Mouse (Mus musculus) monocyte, adult 59 days (primary cell): Measurements from ENCODE around the gene Sparc. TPM values are rescaled to one million over a fixed set of nuclear protein-coding genes. Genes with fewer than 3 reads are reported as not detected.

ENCODE experiments used
- total RNA-seq, 2 experiments: library from RNA; stranded (reverse); gene quantifications; one replicate each; pipeline ENCODE4 v1.2.4; 2023

Sparc gene
- total RNA-seq = 1 to 10 TPM; 3.7 to 4.1 TPM

DNA sequence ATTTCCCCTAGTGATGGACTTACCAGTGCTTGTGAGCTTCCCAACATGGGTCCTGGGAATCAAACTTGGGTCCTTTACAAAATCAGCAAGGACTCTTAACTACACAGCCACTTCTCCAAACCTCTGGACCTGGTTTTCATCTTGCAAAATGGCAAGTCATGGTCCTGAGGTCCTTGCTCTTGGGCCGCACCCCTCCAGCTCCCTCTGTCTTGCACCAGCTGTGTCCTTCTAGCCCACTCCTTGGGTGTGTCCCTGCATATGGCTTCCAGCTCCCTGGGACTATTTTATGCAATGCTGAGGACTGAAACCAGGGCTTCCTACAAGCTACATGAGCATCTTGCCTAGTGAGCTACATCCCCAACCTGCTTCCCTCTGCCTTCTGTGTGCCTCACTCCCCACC, at the start of gene Sparc:
Gene Sparc (minus strand): TSS at position 206 of the 400 bp plus-strand sequence.

DNA sequence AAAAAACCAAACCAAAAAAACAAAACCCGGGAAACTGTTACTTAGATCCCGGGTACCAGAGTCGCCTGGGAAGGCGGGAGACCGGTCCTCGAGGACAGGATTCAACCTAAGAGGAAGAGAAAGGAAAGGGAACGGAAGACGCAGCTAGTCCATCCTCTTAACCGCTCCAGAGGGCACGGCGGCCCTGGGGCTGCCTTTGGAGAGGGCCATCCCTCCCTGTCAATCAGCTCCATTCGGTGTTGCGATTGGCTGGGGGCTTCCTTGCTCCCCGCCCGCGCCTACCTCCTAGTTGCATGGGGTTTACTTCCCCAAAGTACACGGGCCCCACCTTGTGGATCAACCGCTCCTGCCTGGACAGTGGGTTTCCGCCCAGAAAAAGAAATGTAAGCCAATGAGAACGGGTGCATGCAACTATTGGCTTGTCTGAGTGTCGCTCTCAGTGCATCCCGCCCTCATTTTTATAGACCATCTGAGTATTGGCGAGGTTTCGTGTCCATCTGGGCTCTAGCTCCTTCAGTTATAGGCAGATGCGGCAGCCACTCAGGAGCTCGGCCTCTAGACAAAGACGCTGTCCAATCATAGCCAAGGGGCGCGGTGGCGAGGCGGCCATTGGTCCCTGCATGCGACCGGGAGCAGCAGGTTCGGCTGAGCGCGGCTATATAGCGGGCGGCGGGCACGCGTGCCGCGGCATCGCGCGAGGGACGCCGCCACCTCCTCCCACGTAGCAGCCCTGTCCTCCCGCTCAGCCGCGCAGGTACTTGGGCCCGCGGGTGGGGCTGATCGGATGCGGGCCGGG, 46.3 kb upstream of the Sparc start, which contains the start of gene G3bp1:
Gene G3bp1 (plus strand): TSS at position 638 of the 796 bp plus-strand sequence.

DNA sequence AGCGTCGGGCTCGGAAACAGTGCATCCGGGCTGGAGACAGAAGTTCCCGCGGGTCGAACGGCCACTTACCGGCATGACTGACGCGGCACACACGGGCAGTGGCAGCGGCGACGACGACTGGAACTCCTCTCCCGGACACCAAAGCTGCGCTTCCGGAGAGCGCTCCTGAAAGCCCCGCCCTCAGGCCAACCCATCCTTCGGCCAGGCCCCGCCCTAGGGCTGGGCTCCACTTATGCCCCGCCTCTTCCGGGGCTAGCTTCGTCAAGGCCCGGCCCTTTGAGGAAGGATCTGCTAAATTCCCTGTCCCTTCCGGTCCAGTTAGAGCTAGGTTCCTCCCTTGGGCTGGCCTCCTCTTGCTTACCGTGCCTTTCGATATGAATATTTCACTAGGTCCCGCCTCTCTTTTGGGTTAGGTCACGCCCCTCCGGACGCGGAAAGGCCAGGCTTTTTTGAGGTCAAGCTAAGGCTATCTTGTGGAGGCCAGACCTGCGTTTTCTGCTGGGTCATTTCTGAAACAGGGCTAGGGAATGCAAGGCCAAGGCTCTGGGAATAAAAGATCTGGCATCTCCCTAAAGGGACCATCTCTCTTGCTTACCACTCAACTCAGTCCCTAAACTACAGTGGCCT, 38.1 kb upstream of the Sparc start, which contains the start of gene Atox1:
Gene Atox1 (minus strand): TSS at position 221 of the 627 bp plus-strand sequence.

Other genes with a start within 250 kb of the Sparc start
- gene Slc36a2, start 238.1 kb downstream of the Sparc start, total RNA-seq = under 1 TPM; 0.52 to 0.58 TPM
- 10 to 100 TPM; 49.8 to 50.3 TPM for gene Slc36a1, start 218.8 kb downstream of the Sparc start, total RNA-seq
- 10 to 100 TPM in 1 of 2 experiments, 1 to 10 TPM in 1; 7.3 to 11.1 TPM for gene Fat2, start 86.6 kb downstream of the Sparc start, total RNA-seq
- 100 to 1,000 TPM; 378 to 402 TPM for gene Atox1, start 38.1 kb upstream of the Sparc start, total RNA-seq
- 10 to 100 TPM; 51.5 to 67.0 TPM for gene G3bp1, start 46.5 kb upstream of the Sparc start, total RNA-seq
- gene Glra1, start 185.0 kb upstream of the Sparc start, total RNA-seq = not detected